In genomic region chr17:65666388-65667161, GRCm38 (mm10) we compare ENCODE assay signal across 12 mouse cellular contexts. TPM values are rescaled to one million over a fixed set of nuclear protein-coding genes. Genes with fewer than 3 reads are reported as not detected.
DNase-seq lines count a peak whose midpoint lies in the region; ATAC-seq and TF ChIP-seq lines count a peak whose summit lies in the region.
"Had no signal": no experiment of that assay in that cellular context is flagged by ENCODE, and none has a peak within 500 bp of the region (broad histone marks: within the 10 kb centered on the region; RNA-seq: fewer than 3 reads in every experiment).

No protein-coding gene starts in this region.

- H3K9me3 ChIP-seq in stomach, embryonic 14.5 days (ENCODE audit: control insufficient read depth, low read depth, low read length), result no peaks in the 10 kb centered on the region
- H3K9me3 ChIP-seq: embryonic facial prominence, embryonic 13.5 days; G1E had no signal

- peak; percentile 38 to 48 for DNase-seq in left cerebral cortex, adult 18-20 months (ENCODE audit: low spot score in 2 of 2)
- no peak for DNase-seq in left cerebral cortex, adult 8-10 months (ENCODE audit: low spot score in 2 of 2)
- peak; percentile 80 to 81 for DNase-seq in heart, postnatal 10 days
- peak; percentile 77 for DNase-seq in kidney, postnatal 10 days
- no peak for DNase-seq in gastrocnemius, adult 18-20 months (ENCODE audit: low spot score)
- DNase-seq in cerebellum, adult 2 months, result no peak

- H3K9ac ChIP-seq in stomach, embryonic 14.5 days (replicated peaks; ENCODE audit: low read depth, low read length), result no peak overlapping the region
- H3K9ac ChIP-seq: embryonic facial prominence, embryonic 13.5 days had no signal

- WGBS in stomach, embryonic 14.5 days, result 49% methylated on average over 17 of the region's 17 CpGs
- 83% methylated on average over 17 of the region's 17 CpGs for WGBS in cerebellum, adult 2 months

- TF ChIP-seq CTCF in cerebellum, adult 2 months (IDR thresholded peaks at IDR 0.05; ENCODE audit: borderline replicate concordance, insufficient read depth, low read depth, low read length), result no peak

- 0 out of 2 replicates have a peak, but pooled peaks have one; percentile 12 for ATAC-seq in stomach, embryonic 14.5 days (ENCODE audit: insufficient number of reproducible peaks, insufficient read depth, low FRiP score, low read depth)
- no peak for ATAC-seq in erythroblast, adult 5-6 weeks (replicated peaks; ENCODE audit: low FRiP score, poor library complexity, severe bottlenecking)

- H3K4me1 ChIP-seq in stomach, embryonic 14.5 days (ENCODE audit: control insufficient read depth, insufficient read depth, low read length), result 0 out of 2 replicates have a peak, but pooled peaks cover 5% of the 10 kb centered on the region
- H3K4me1 ChIP-seq in cerebellum, adult 2 months (ENCODE audit: control insufficient read depth, insufficient read depth, low read length), result peaks cover 6% of the 10 kb centered on the region
- H3K4me1 ChIP-seq: embryonic facial prominence, embryonic 13.5 days had no signal

- intact Hi-C loops in heart, postnatal 10 days (cut with DNase I), result no loop called here

- no peak overlapping the region for H3K4me3 ChIP-seq in stomach, embryonic 14.5 days (ENCODE audit: low read depth, low read length)
- no peak overlapping the region for H3K4me3 ChIP-seq in cerebellum, adult 2 months (replicated peaks; ENCODE audit: insufficient read depth, low read depth, low read length)
- H3K4me3 ChIP-seq: embryonic facial prominence, embryonic 13.5 days had no signal

- TF ChIP-seq POLR2A in cerebellum, adult 2 months (IDR thresholded peaks at IDR 0.05; ENCODE audit: borderline replicate concordance, insufficient read depth, low read length), result no peak

- H3K27ac ChIP-seq in stomach, embryonic 14.5 days (ENCODE audit: low read length), result no peak overlapping the region
- no peak overlapping the region for H3K27ac ChIP-seq in cerebellum, adult 2 months (ENCODE audit: insufficient read depth, low read length)
- H3K27ac ChIP-seq: embryonic facial prominence, embryonic 13.5 days; macrophage had no signal

- H3K4me2 ChIP-seq in stomach, embryonic 14.5 days (replicated peaks; ENCODE audit: low read depth, low read length), result no peak overlapping the region
- H3K4me2 ChIP-seq: embryonic facial prominence, embryonic 13.5 days had no signal

- no peaks in the 10 kb centered on the region for H3K36me3 ChIP-seq in stomach, embryonic 14.5 days (ENCODE audit: control insufficient read depth, insufficient read depth, low read length)
- H3K36me3 ChIP-seq: G1E had no signal

- H3K27me3 ChIP-seq in stomach, embryonic 14.5 days (ENCODE audit: control insufficient read depth, insufficient read depth, low read length), result no peaks in the 10 kb centered on the region
- no peaks in the 10 kb centered on the region for H3K27me3 ChIP-seq in cerebellum, adult 2 months (ENCODE audit: control insufficient read depth, insufficient read depth, low read length)
- H3K27me3 ChIP-seq: embryonic facial prominence, embryonic 13.5 days had no signal

RNA-seq across cellular contexts. Expression of gene Txndc2, which starts 24.6 kb away (rescaled TPM):
- not detected for total RNA-seq in left cerebral cortex, adult 18-20 months (2021)
- total RNA-seq in left cerebral cortex, adult 8-10 months (2022), result under 1 TPM in 1 of 4 experiments, not detected in 3; 0.25 TPM
- total RNA-seq in heart, postnatal 10 days (2021), result under 1 TPM; 0.15 to 0.19 TPM
- polyA plus RNA-seq in stomach, embryonic 14.5 days (2014; fragmentation: Nextera tagmentation; extraction: Ambion mirVana), result 0.14 TPM in 1 of 2 replicates, not detected in the other
- total RNA-seq in erythroblast, adult 5-6 weeks (2015; ENCODE audit: low replicate concordance), result not detected in 2 replicates
- total RNA-seq in erythroblast, adult 5-6 weeks (2017; ENCODE audit: low replicate concordance), result not detected in 2 replicates
- total RNA-seq in gastrocnemius, adult 18-20 months (2021), result not detected
- 0.16 and 0.21 TPM in 2 replicates for polyA plus RNA-seq in cerebellum, adult 2 months (2012; rRNA removed)
- total RNA-seq: heart, postnatal 36 days had no signal
- polyA plus RNA-seq: embryonic facial prominence, embryonic 13.5 days; G1E had no signal

RNA-seq across cellular contexts. Expression of gene Vapa, which starts 53.2 kb away (rescaled TPM):
- total RNA-seq in left cerebral cortex, adult 18-20 months (2021), result 100 to 1,000 TPM; 149 TPM
- total RNA-seq in left cerebral cortex, adult 8-10 months (2022), result 100 to 1,000 TPM; 127 to 162 (median 147) TPM
- total RNA-seq in heart, postnatal 10 days (2021), result 100 to 1,000 TPM; 106 to 111 TPM
- 182 and 194 TPM in 2 replicates for polyA plus RNA-seq in stomach, embryonic 14.5 days (2014; fragmentation: Nextera tagmentation; extraction: Ambion mirVana)
- total RNA-seq in erythroblast, adult 5-6 weeks (2015; ENCODE audit: low replicate concordance), result 39.3 and 48.2 TPM in 2 replicates
- 28.4 and 31.3 TPM in 2 replicates for total RNA-seq in erythroblast, adult 5-6 weeks (2017; ENCODE audit: low replicate concordance)
- total RNA-seq in gastrocnemius, adult 18-20 months (2021), result 100 to 1,000 TPM; 138 to 142 TPM
- 82.3 and 89.7 TPM in 2 replicates for polyA plus RNA-seq in cerebellum, adult 2 months (2012; rRNA removed)

Comparison
In these comparisons a context has a peak if more than half of its experiments do, and no peak if none do; other contexts are left out.
1. DNase-seq: peak in left cerebral cortex, adult 18-20 months (2 of 2), heart, postnatal 10 days (2 of 2) and kidney, postnatal 10 days (single experiment); none in left cerebral cortex, adult 8-10 months (0 of 2), gastrocnemius, adult 18-20 months (single experiment) and cerebellum, adult 2 months (0 of 2).